Mouse (Mus musculus) liver, adult 2 months (tissue): ENCODE measurements around the gene Dvl1. TPM values are rescaled to one million over a fixed set of nuclear protein-coding genes. Genes with fewer than 3 reads are reported as not detected.

Experiments used
- DNase-seq: peaks from one replicate; pipeline ENCODE4 v3.0.0-alpha.2; 2011; ENCODE audit warnings: low read depth, low spot score; ENCODE audit errors: extremely low read depth
- H3K27ac ChIP-seq: fragments of 200-500 bp; replicated peaks from 2 replicates; pipeline ENCODE4 v1.5.1; 2012; ENCODE audit warnings: low read depth, mild to moderate bottlenecking, control low read depth, inconsistent platforms, low read length; ENCODE audit not compliant: insufficient read depth
- H3K27me3 ChIP-seq: fragments of 200-500 bp; 2 replicates; pipeline ENCODE4 v1.6.1; 2012; ENCODE audit warnings: mild to moderate bottlenecking, moderate library complexity, low read length, inconsistent platforms; ENCODE audit not compliant: control insufficient read depth, insufficient read depth
- H3K36me3 ChIP-seq: fragments of 200-500 bp; 2 replicates; pipeline ENCODE4 v1.6.1; 2012; ENCODE audit warnings: low read length, inconsistent platforms; ENCODE audit not compliant: control insufficient read depth, insufficient read depth
- H3K4me1 ChIP-seq: fragments of 200-500 bp; 2 replicates; pipeline ENCODE4 v1.6.1; 2011; ENCODE audit warnings: low read length; ENCODE audit not compliant: control insufficient read depth, insufficient read depth
- H3K4me3 ChIP-seq: fragments of 200-500 bp; 2 replicates; pipeline ENCODE4 v1.5.1; 2011; ENCODE audit warnings: low read depth, mild to moderate bottlenecking, control low read depth, low read length, moderate library complexity; ENCODE audit not compliant: insufficient read depth
- H3K79me2 ChIP-seq: fragments of 200-500 bp; 2 replicates; pipeline ENCODE4 v1.6.1; 2012; ENCODE audit warnings: inconsistent platforms, mild to moderate bottlenecking, low read length, moderate library complexity; ENCODE audit not compliant: control insufficient read depth, insufficient read depth
- H3K9ac ChIP-seq: fragments of 200-500 bp; 2 replicates; pipeline ENCODE4 v1.6.1; 2012; ENCODE audit warnings: low read depth, mild to moderate bottlenecking, control low read depth, inconsistent platforms, low read length
- CTCF ChIP-seq: fragments of 200-500 bp; IDR thresholded peaks from 2 replicates; pipeline ENCODE4 v1.5.1; 2011; ENCODE audit warnings: low read depth, low read length, control low read depth
- POLR2A ChIP-seq: fragments of 200-500 bp; IDR thresholded peaks from 2 replicates; pipeline ENCODE4 v1.6.1; 2011; ENCODE audit warnings: low read length, control low read depth; ENCODE audit not compliant: insufficient read depth; ENCODE audit errors: extremely low read depth
- WGBS: fragments of 180-500 bp; shearing (Covaris S2); methylation state at CpG from one replicate; pipeline ENCODE4 v1.1.7; 2018; 5-methylcytosine and 5-hydroxymethylcytosine counted together
- polyA plus RNA-seq: library from polyadenylated mRNA; depleted of rRNA; stranded (reverse); fragments of >200 nt; gene quantifications from 2 replicates; pipeline ENCODE4 v1.2.3, GENCODE M21; 2012
- total RNA-seq: library from RNA; depleted of rRNA; stranded (reverse); fragments of >200 nt; gene quantifications from 2 replicates; pipeline ENCODE4 v1.2.3, GENCODE M21; 2014

The Dvl1 gene
- total and polyA plus RNA-seq, 2 experiments: 40.5 to 162 TPM

DNA sequence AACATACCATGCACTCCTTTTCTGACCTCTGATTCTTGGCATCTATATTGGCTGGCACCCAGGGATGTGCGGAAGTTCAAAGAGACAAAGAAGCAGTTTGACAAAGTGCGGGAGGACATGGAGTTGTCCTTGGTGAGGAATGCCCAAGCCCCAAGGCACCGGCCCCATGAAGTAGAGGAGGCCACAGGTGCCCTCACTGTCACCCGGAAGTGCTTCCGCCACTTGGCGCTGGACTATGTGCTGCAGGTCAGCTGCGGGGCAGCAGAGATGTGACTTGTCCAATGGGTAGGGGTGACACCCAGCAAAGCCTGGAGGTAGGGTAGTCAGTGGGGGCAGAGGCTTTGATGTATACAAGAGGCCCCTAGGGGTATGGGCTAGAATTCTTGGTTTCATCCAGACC, 52.2 kb downstream of the Dvl1 start:
- Histone ChIP-seq H3K4me3 (no peak overlapping the region), H3K27me3 (no peaks in the 10 kb centered on the region), H3K79me2 (peaks cover 4% of the 10 kb centered on the region; the same call in 1 of the 2 replicates), H3K36me3 (no peaks in the 10 kb centered on the region), H3K4me1 (no peaks in the 10 kb centered on the region), H3K9ac (no peak overlapping the region), H3K27ac (no peak overlapping the region)
- 79% methylated on average over 7 of the region's 7 CpGs for WGBS
- DNase-seq: no peak
- TF ChIP-seq CTCF (no peak), POLR2A (no peak)

DNA sequence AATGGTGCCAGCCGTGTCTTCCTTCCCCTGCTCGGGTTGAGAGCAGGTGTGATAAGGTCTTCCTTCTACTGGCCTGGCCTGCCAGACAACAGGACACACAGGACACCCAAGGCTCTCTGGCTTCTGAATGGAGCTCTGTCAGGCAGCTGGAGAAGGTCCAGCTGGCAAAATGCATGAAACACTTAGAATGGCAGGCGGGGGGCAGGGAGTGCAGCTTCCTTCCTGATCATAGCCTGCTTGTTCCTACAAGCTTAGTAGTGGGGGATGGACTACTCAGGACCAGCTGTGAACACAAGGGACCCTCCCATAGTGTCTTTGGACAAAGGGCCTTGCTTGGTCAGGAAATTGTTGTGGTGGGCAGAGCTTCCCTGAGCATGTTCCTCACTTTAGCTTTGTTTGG, 54.0 kb downstream of the Dvl1 start:
- no peak overlapping the region for H3K27ac ChIP-seq
- no peak overlapping the region for H3K4me3 ChIP-seq
- WGBS: 64% methylated on average over 3 of the region's 3 CpGs
- no peaks in the 10 kb centered on the region for H3K36me3 ChIP-seq
- TF ChIP-seq CTCF (no peak), POLR2A (no peak)
- H3K9ac ChIP-seq: no peak overlapping the region
- no peaks in the 10 kb centered on the region for H3K79me2 ChIP-seq
- no peaks in the 10 kb centered on the region for H3K4me1 ChIP-seq
- DNase-seq: no peak
- H3K27me3 ChIP-seq: no peaks in the 10 kb centered on the region

DNA sequence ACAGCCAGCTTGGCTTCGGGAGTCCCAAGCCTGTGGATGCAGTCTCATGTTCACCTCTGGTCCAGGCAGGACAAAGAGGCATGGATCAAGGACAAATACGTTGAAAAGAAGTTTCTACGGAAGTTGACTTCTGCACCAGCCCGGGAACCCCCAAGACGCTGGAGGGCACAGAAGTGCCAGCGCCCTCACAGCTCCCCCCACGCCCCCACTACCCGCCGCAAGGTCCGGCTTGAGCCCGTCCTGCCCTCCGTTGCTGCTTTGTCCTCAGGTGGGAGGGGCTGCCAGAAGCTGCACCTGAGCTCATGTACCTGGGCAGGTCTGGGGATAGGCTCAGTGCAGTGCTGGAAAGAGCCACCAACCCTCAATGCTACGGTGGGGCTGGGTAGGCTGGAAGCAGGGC, 56.0 kb downstream of the Dvl1 start:
- 95% methylated on average over 13 of the region's 13 CpGs for WGBS
- Histone ChIP-seq H3K4me3 (no peak overlapping the region), H3K4me1 (no peaks in the 10 kb centered on the region), H3K79me2 (no peaks in the 10 kb centered on the region), H3K27me3 (no peaks in the 10 kb centered on the region), H3K36me3 (no peaks in the 10 kb centered on the region), H3K9ac (no peak overlapping the region), H3K27ac (no peak overlapping the region)
- no peak for DNase-seq
- TF ChIP-seq POLR2A (no peak), CTCF (no peak)

DNA sequence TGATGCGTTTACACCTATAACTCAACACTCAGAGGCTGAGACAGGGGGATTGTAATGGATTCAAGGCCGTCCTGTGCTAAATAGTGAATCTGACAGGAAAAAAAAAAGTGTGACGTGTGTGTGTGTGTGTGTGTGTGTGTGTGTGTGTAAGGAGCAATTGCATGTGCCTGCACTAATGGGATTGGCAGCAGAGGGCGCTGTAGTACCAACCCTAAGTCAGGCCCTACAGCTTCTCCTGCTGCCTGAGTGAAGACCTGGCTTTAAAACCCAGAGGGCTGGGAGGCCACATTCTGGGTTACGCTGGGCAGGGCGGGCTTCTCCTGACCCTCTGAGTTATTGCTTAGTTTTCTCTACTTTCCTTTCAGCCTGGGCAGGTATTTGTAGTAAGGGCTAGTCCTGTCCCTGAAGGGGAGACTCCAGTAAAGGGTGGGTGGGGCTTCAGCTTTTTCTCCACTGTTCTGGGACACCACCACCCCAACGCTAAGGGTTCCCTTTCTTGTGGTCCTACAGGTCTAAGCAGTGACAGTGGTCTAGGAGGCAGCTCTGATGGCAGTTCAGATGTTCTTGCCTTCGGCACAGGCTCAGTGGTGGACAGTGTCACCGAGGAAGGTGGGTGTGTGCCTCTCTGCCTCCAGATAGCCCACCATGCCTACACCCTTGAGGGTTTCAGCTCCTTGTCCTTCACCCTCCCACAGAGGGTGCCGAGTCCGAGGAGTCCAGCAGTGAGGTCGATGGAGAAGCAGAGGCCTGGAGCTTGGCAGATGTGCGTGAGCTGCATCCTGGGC, 57.3 kb downstream of the Dvl1 start:
- no peaks in the 10 kb centered on the region for H3K27me3 ChIP-seq
- DNase-seq: peak; percentile 27
- H3K9ac ChIP-seq: no peak overlapping the region
- no peak overlapping the region for H3K4me3 ChIP-seq
- TF ChIP-seq CTCF (peak; percentile 48), POLR2A (no peak)
- no peaks in the 10 kb centered on the region for H3K36me3 ChIP-seq
- H3K27ac ChIP-seq: no peak overlapping the region
- H3K79me2 ChIP-seq: no peaks in the 10 kb centered on the region
- H3K4me1 ChIP-seq: no peaks in the 10 kb centered on the region
- WGBS: 95% methylated on average over 13 of the region's 13 CpGs

DNA sequence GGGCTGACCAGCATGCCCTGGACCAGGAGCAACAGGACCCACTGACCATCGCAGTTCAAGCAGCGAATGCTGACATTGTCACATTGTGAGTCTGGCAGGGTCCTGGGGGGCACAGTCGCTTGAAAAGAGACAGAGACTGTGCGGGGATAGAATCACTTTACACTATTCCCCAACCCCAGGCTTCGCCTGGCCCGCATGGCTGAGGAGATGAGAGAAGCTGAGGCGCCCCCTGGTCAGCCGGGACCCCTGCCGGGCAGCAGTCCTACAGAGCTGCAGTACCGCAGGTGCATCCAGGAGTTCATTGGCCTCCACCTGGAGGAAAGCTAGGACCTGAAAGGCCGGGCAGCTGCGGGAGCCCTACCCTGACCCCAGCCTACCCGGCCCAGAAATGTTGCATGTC, 58.4 kb downstream of the Dvl1 start:
- Histone ChIP-seq H3K79me2 (no peaks in the 10 kb centered on the region), H3K27ac (no peak overlapping the region), H3K4me3 (no peak overlapping the region), H3K9ac (no peak overlapping the region), H3K27me3 (no peaks in the 10 kb centered on the region), H3K4me1 (no peaks in the 10 kb centered on the region), H3K36me3 (no peaks in the 10 kb centered on the region)
- no peak for DNase-seq
- TF ChIP-seq CTCF (no peak), POLR2A (no peak)
- 93% methylated on average over 13 of the region's 13 CpGs for WGBS

DNA sequence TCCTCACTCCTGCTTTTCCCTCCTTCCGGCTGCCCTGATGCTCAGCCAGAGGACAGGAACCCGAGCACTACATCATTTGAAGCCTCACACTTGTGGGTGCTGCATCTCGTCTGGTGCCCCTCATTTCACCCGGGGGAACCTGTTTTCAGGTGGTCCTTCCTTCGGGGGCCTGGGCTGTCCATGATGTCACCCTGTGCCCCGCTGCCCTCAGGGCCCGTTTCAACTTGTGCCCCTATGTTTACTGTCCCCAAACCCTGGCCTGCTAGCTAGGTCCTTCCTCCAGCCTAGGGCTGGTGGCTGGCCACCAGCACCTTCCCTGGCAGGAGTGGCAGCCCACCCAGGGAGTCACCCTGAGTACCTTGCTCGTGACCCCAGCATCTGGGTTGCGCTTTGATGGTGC, 58.9 kb downstream of the Dvl1 start:
- Histone ChIP-seq H3K79me2 (no peaks in the 10 kb centered on the region), H3K4me1 (no peaks in the 10 kb centered on the region), H3K36me3 (no peaks in the 10 kb centered on the region), H3K4me3 (no peak overlapping the region), H3K27me3 (no peaks in the 10 kb centered on the region), H3K27ac (no peak overlapping the region), H3K9ac (no peak overlapping the region)
- 91% methylated on average over 9 of the region's 9 CpGs for WGBS
- no peak for DNase-seq
- no peak for TF ChIP-seq POLR2A
